Comparison of ENCODE assay signal across 24 mouse cellular contexts in genomic region chr4:42920726-42921125, GRCm38 (mm10). TPM values are rescaled to one million over a fixed set of nuclear protein-coding genes. Genes with fewer than 3 reads are reported as not detected.
A peak's percentile ranks its signal among the peaks of the same experiment; 100 is the strongest.
DNase-seq lines count a peak whose midpoint lies in the region; ATAC-seq and TF ChIP-seq lines count a peak whose summit lies in the region.
"Had no signal": no experiment of that assay in that cellular context is flagged by ENCODE, and none has a peak within 500 bp of the region (broad histone marks: within the 10 kb centered on the region; RNA-seq: fewer than 3 reads in every experiment).

No protein-coding gene starts in this region.

- no peak for TF ChIP-seq CTCF in lung, embryonic 14.5 days (IDR thresholded peaks at IDR 0.05; ENCODE audit: low read depth)
- no peak for TF ChIP-seq CTCF in cortical plate, adult 2 months (IDR thresholded peaks at IDR 0.05; ENCODE audit: extremely low read depth, insufficient read depth, low read length)

- no peak for TF ChIP-seq POLR2A in cortical plate, adult 2 months (IDR thresholded peaks at IDR 0.05; ENCODE audit: extremely low read depth, insufficient read depth, low read length)

- no peak overlapping the region for H3K4me2 ChIP-seq in intestine, embryonic 14.5 days (ENCODE audit: low read length)
- no peak overlapping the region for H3K4me2 ChIP-seq in intestine, embryonic 16.5 days (ENCODE audit: low read depth, low read length)
- H3K4me2 ChIP-seq in lung, embryonic 14.5 days = no peak overlapping the region
- H3K4me2 ChIP-seq: forebrain, embryonic 12.5 days; hindbrain, embryonic 14.5 days; kidney, embryonic 15.5 days; limb, embryonic 13.5 days; liver, embryonic 11.5 days had no signal

- H3K4me1 ChIP-seq in intestine, embryonic 14.5 days (replicated peaks; ENCODE audit: control insufficient read depth, insufficient read depth, low read length) = peaks cover 8% of the 10 kb centered on the region; the same call in 1 of the 2 replicates
- H3K4me1 ChIP-seq in intestine, embryonic 16.5 days (ENCODE audit: control insufficient read depth, insufficient read depth, low read length) = peaks cover 3% of the 10 kb centered on the region; the same call in 1 of the 2 replicates
- no peaks in the 10 kb centered on the region for H3K4me1 ChIP-seq in lung, embryonic 14.5 days (ENCODE audit: insufficient read depth)
- peaks cover 13% of the 10 kb centered on the region for H3K4me1 ChIP-seq in cortical plate, adult 2 months (ENCODE audit: control insufficient read depth, insufficient read depth, low read length)

- H3K27me3 ChIP-seq in intestine, embryonic 14.5 days (replicated peaks; ENCODE audit: control insufficient read depth, insufficient read depth, low read length) = peaks cover 30% of the 10 kb centered on the region
- H3K27me3 ChIP-seq in intestine, embryonic 16.5 days (replicated peaks; ENCODE audit: control insufficient read depth, insufficient read depth, low read length) = peaks cover 29% of the 10 kb centered on the region
- peaks cover 30% of the 10 kb centered on the region for H3K27me3 ChIP-seq in lung, embryonic 14.5 days (ENCODE audit: insufficient read depth, low read length)

- H3K27ac ChIP-seq in intestine, embryonic 14.5 days (ENCODE audit: low read depth) = no peak overlapping the region
- H3K27ac ChIP-seq in intestine, embryonic 16.5 days (ENCODE audit: low read length) = no peak overlapping the region
- H3K27ac ChIP-seq in lung, embryonic 14.5 days (ENCODE audit: low read depth) = no peak overlapping the region
- H3K27ac ChIP-seq in cortical plate, adult 2 months (ENCODE audit: insufficient read depth, low read length) = peak overlapping the region; percentile 34
- H3K27ac ChIP-seq: forebrain, embryonic 12.5 days; heart, embryonic 10.5 days; hindbrain, embryonic 14.5 days; kidney, embryonic 15.5 days; limb, embryonic 13.5 days had no signal

- no peaks in the 10 kb centered on the region for H3K36me3 ChIP-seq in intestine, embryonic 14.5 days (ENCODE audit: control insufficient read depth, insufficient read depth, low read length)
- no peaks in the 10 kb centered on the region for H3K36me3 ChIP-seq in intestine, embryonic 16.5 days (ENCODE audit: control insufficient read depth, insufficient read depth, low read length)
- H3K36me3 ChIP-seq in lung, embryonic 14.5 days (ENCODE audit: insufficient read depth) = no peaks in the 10 kb centered on the region
- H3K36me3 ChIP-seq: forebrain, embryonic 12.5 days; heart, embryonic 10.5 days; kidney, embryonic 15.5 days; limb, embryonic 13.5 days had no signal

- ATAC-seq in intestine, embryonic 14.5 days (replicated peaks; ENCODE audit: low FRiP score, low TSS enrichment, low read depth) = no peak
- ATAC-seq in intestine, embryonic 16.5 days = no peak
- ATAC-seq in lung, embryonic 14.5 days (ENCODE audit: insufficient read depth) = no peak
- ATAC-seq: CD4-positive, CD25-positive, alpha-beta regulatory T cell, adult 4 months had no signal

- WGBS in intestine, embryonic 14.5 days = 44% methylated on average over 9 of the region's 9 CpGs
- WGBS in intestine, embryonic 16.5 days = 51% methylated on average over 9 of the region's 9 CpGs
- WGBS in lung, embryonic 14.5 days = 45% methylated on average over 9 of the region's 9 CpGs

- peak; percentile 46 for DNase-seq in intestine, embryonic 14.5 days (ENCODE audit: low spot score)
- DNase-seq in lung, embryonic 14.5 days = peak; percentile 5
- DNase-seq in lung, postnatal 14 days = no peak
- peak; percentile 25 for DNase-seq in lung, postnatal 25 days (ENCODE audit: low spot score)
- no peak for DNase-seq in urinary bladder, adult 2 months (ENCODE audit: low spot score)
- DNase-seq: adrenal gland, postnatal 14 days; cerebellum, adult 11 months; cerebellum, adult 9-11 months; gastrocnemius, postnatal 10 days; heart, postnatal 36 days; kidney, adult 18-20 months; kidney, postnatal 25 days; midbrain, embryonic 14.5 days had no signal

- H3K4me3 ChIP-seq in intestine, embryonic 14.5 days (ENCODE audit: low read depth, low read length) = no peak overlapping the region
- no peak overlapping the region for H3K4me3 ChIP-seq in intestine, embryonic 16.5 days (ENCODE audit: low read length)
- H3K4me3 ChIP-seq in lung, embryonic 14.5 days (ENCODE audit: low read depth, low read length) = no peak overlapping the region
- no peak overlapping the region for H3K4me3 ChIP-seq in cortical plate, adult 2 months (ENCODE audit: insufficient read depth, low read length)
- H3K4me3 ChIP-seq: erythroblast, embryonic 14.5 days; forebrain, embryonic 12.5 days; heart, embryonic 10.5 days; kidney, embryonic 15.5 days; limb, embryonic 13.5 days had no signal

- H3K9me3 ChIP-seq in intestine, embryonic 14.5 days (ENCODE audit: control insufficient read depth, low read length) = no peaks in the 10 kb centered on the region
- H3K9me3 ChIP-seq in intestine, embryonic 16.5 days (ENCODE audit: control insufficient read depth, low read length) = no peaks in the 10 kb centered on the region
- H3K9me3 ChIP-seq in lung, embryonic 14.5 days (ENCODE audit: low read depth, low read length) = no peaks in the 10 kb centered on the region
- H3K9me3 ChIP-seq: forebrain, embryonic 12.5 days; heart, embryonic 10.5 days; kidney, embryonic 15.5 days; limb, embryonic 13.5 days had no signal

- no peak overlapping the region for H3K9ac ChIP-seq in intestine, embryonic 14.5 days (ENCODE audit: low read length)
- no peak overlapping the region for H3K9ac ChIP-seq in intestine, embryonic 16.5 days (ENCODE audit: low read depth, low read length)
- no peak overlapping the region for H3K9ac ChIP-seq in lung, embryonic 14.5 days
- H3K9ac ChIP-seq: forebrain, embryonic 12.5 days; hindbrain, embryonic 14.5 days; kidney, embryonic 15.5 days; limb, embryonic 13.5 days had no signal

RNA-seq across cellular contexts. Expression of gene Phf24, which starts 4.3 kb away (rescaled TPM):
- polyA plus RNA-seq in intestine, embryonic 14.5 days (2014; fragmentation: Nextera tagmentation; extraction: Ambion mirVana) = 1.6 and 1.9 TPM in 2 replicates
- 0.73 and 0.83 TPM in 2 replicates for polyA plus RNA-seq in intestine, embryonic 16.5 days (2015; fragmentation: Nextera tagmentation; extraction: Ambion mirVana)
- 0.43 and 0.53 TPM in 2 replicates for polyA plus RNA-seq in lung, embryonic 14.5 days (2014; fragmentation: Nextera tagmentation; extraction: Ambion mirVana)
- polyA plus RNA-seq in cortical plate, adult 2 months (2012; rRNA removed) = 282 and 292 TPM in 2 replicates
- polyA plus RNA-seq in urinary bladder, adult 2 months (2012; rRNA removed) = 4.0 and 4.7 TPM in 2 replicates
- polyA plus RNA-seq: erythroblast, embryonic 14.5 days had no signal

RNA-seq across cellular contexts. Expression of gene Dnajb5, which starts 28.9 kb away (rescaled TPM):
- 7.3 and 7.4 TPM in 2 replicates for polyA plus RNA-seq in intestine, embryonic 14.5 days (2014; fragmentation: Nextera tagmentation; extraction: Ambion mirVana)
- 7.2 and 8.4 TPM in 2 replicates for polyA plus RNA-seq in intestine, embryonic 16.5 days (2015; fragmentation: Nextera tagmentation; extraction: Ambion mirVana)
- polyA plus RNA-seq in lung, embryonic 14.5 days (2014; fragmentation: Nextera tagmentation; extraction: Ambion mirVana) = 6.3 and 6.9 TPM in 2 replicates
- polyA plus RNA-seq in cortical plate, adult 2 months (2012; rRNA removed) = 96.0 and 107 TPM in 2 replicates
- polyA plus RNA-seq in urinary bladder, adult 2 months (2012; rRNA removed) = 26.1 and 46.1 TPM in 2 replicates
- polyA plus RNA-seq: erythroblast, embryonic 14.5 days had no signal

RNA-seq across cellular contexts. Expression of gene Fam205c, which starts 46.7 kb away (rescaled TPM):
- 0.43 and 0.81 TPM in 2 replicates for polyA plus RNA-seq in intestine, embryonic 14.5 days (2014; fragmentation: Nextera tagmentation; extraction: Ambion mirVana)
- 0.18 and 0.37 TPM in 2 replicates for polyA plus RNA-seq in intestine, embryonic 16.5 days (2015; fragmentation: Nextera tagmentation; extraction: Ambion mirVana)
- polyA plus RNA-seq in lung, embryonic 14.5 days (2014; fragmentation: Nextera tagmentation; extraction: Ambion mirVana) = 0.25 and 0.42 TPM in 2 replicates
- 0.15 TPM in 1 of 2 replicates, not detected in the other for polyA plus RNA-seq in cortical plate, adult 2 months (2012; rRNA removed)
- polyA plus RNA-seq in urinary bladder, adult 2 months (2012; rRNA removed) = not detected in 2 replicates
- polyA plus RNA-seq: CD4-positive, CD25-positive, alpha-beta regulatory T cell, adult 4 months; erythroblast, embryonic 14.5 days; limb, embryonic 13.5 days had no signal

RNA-seq across cellular contexts. Expression of gene 1700022I11Rik, which starts 48.7 kb away (rescaled TPM):
- 0.44 and 0.97 TPM in 2 replicates for polyA plus RNA-seq in intestine, embryonic 14.5 days (2014; fragmentation: Nextera tagmentation; extraction: Ambion mirVana)
- 0.22 TPM in 1 of 2 replicates, not detected in the other for polyA plus RNA-seq in intestine, embryonic 16.5 days (2015; fragmentation: Nextera tagmentation; extraction: Ambion mirVana)
- polyA plus RNA-seq in lung, embryonic 14.5 days (2014; fragmentation: Nextera tagmentation; extraction: Ambion mirVana) = 0.43 and 0.46 TPM in 2 replicates
- polyA plus RNA-seq in cortical plate, adult 2 months (2012; rRNA removed) = not detected in 2 replicates
- not detected in 2 replicates for polyA plus RNA-seq in urinary bladder, adult 2 months (2012; rRNA removed)
- polyA plus RNA-seq: erythroblast, embryonic 14.5 days; gonadal fat pad, adult 2 months had no signal

Comparison
In these comparisons a context has a peak if more than half of its experiments do, and no peak if none do; other contexts are left out.
1. DNase-seq: peak in intestine, embryonic 14.5 days (single experiment), lung, embryonic 14.5 days (single experiment) and lung, postnatal 25 days (single experiment); none in lung, postnatal 14 days (single experiment) and urinary bladder, adult 2 months (single experiment).
2. RNA of gene Phf24, which starts 4.3 kb away (polyA plus RNA-seq): 282 to 292 TPM in cortical plate, adult 2 months; 4.0 to 4.7 TPM in urinary bladder, adult 2 months, 1.6 to 1.9 TPM in intestine, embryonic 14.5 days, 0.73 to 0.83 TPM in intestine, embryonic 16.5 days and 0.43 to 0.53 TPM in lung, embryonic 14.5 days; every median in the first group is over 10 times any median in the second.